16 mouse cellular contexts compared by ENCODE assay signal in the genomic region with DNA sequence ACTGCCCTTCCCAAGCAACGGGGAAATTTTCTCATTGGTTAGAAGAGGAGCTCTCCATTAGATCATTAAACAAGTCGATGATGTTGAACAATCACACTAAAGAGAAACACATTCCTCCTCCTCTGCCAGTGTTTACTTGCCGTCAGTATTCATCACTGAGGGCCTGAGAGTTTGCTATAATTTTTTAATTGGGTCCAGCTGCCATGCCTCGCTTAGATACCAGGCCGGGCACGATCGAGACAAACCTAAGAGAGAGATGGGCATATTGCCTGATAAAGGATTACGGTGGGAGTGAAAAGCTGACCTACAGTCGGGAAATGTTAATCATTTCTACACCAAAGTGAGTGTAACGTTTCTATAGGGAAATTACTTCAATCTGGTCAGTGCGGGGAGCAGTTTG.
DNase-seq lines count a peak whose midpoint lies in the region; ATAC-seq and TF ChIP-seq lines count a peak whose summit lies in the region.
"Had no signal": no experiment of that assay in that cellular context is flagged by ENCODE, and none has a peak within 500 bp of the region (broad histone marks: within the 10 kb centered on the region; RNA-seq: fewer than 3 reads in every experiment).

No protein-coding gene starts in this region.

- DNase-seq in forebrain, postnatal 0 days: no peak
- DNase-seq in forebrain, embryonic 11.5 days (ENCODE audit: low spot score): no peak
- DNase-seq in midbrain, postnatal 0 days (ENCODE audit: low spot score): no peak
- DNase-seq in yolk sac, embryonic 10.5 days (ENCODE audit: low spot score): no peak
- DNase-seq: adrenal gland, postnatal 25 days; B cell, adult 2 months; cerebellum, postnatal 10 days; gastrocnemius, postnatal 14 days; layer of hippocampus, postnatal 36 days; right cerebral cortex, adult 18-20 months had no signal

- WGBS in forebrain, postnatal 0 days: 39% methylated on average over 11 of the region's 11 CpGs
- 70% methylated on average over 11 of the region's 11 CpGs for WGBS in forebrain, embryonic 11.5 days
- 72% methylated on average over 11 of the region's 11 CpGs for WGBS in midbrain, embryonic 13.5 days
- 63% methylated on average over 11 of the region's 11 CpGs for WGBS in midbrain, postnatal 0 days
- 24% methylated on average over 11 of the region's 11 CpGs for WGBS in embryonic facial prominence, embryonic 15.5 days
- WGBS in neural tube, embryonic 12.5 days: 42% methylated on average over 11 of the region's 11 CpGs

- peak overlapping the region; percentile 21; the same call in 1 of the 2 replicates for H3K4me2 ChIP-seq in forebrain, postnatal 0 days (ENCODE audit: low read depth)
- no peak overlapping the region for H3K4me2 ChIP-seq in forebrain, embryonic 11.5 days (ENCODE audit: low read depth, low read length, severe bottlenecking)
- H3K4me2 ChIP-seq in midbrain, embryonic 13.5 days (replicated peaks): peak overlapping the region; percentile 22; the same call in 1 of the 2 replicates
- H3K4me2 ChIP-seq in midbrain, postnatal 0 days (ENCODE audit: low read depth, low read length, poor library complexity, severe bottlenecking): no peak overlapping the region
- peak overlapping the region; percentile 40 for H3K4me2 ChIP-seq in embryonic facial prominence, embryonic 15.5 days (replicated peaks)
- H3K4me2 ChIP-seq in neural tube, embryonic 12.5 days (replicated peaks): peak overlapping the region; percentile 41
- H3K4me2 ChIP-seq: lung, embryonic 15.5 days had no signal

- ATAC-seq in forebrain, postnatal 0 days: no peak
- no peak for ATAC-seq in forebrain, embryonic 11.5 days (replicated peaks; ENCODE audit: low FRiP score)
- no peak for ATAC-seq in midbrain, embryonic 13.5 days
- ATAC-seq in midbrain, postnatal 0 days (ENCODE audit: low FRiP score): no peak
- no peak for ATAC-seq in embryonic facial prominence, embryonic 15.5 days (ENCODE audit: insufficient number of reproducible peaks, low FRiP score, low TSS enrichment, low read depth)
- ATAC-seq in neural tube, embryonic 12.5 days (ENCODE audit: low FRiP score, low read depth): peak; percentile 22; the same call in 1 of the 2 replicates
- ATAC-seq in megakaryocyte, adult 5-6 weeks (ENCODE audit: poor library complexity, severe bottlenecking): no peak

- H3K4me1 ChIP-seq in forebrain, postnatal 0 days (ENCODE audit: insufficient read depth): no peaks in the 10 kb centered on the region
- peaks cover 4% of the 10 kb centered on the region; the same call in 1 of the 2 replicates for H3K4me1 ChIP-seq in forebrain, embryonic 11.5 days (replicated peaks; ENCODE audit: control insufficient read depth, insufficient read depth, low read length)
- peaks cover 15% of the 10 kb centered on the region; the same call in 1 of the 2 replicates for H3K4me1 ChIP-seq in midbrain, embryonic 13.5 days (replicated peaks)
- no peaks in the 10 kb centered on the region for H3K4me1 ChIP-seq in midbrain, postnatal 0 days (ENCODE audit: insufficient read depth, low read length)
- peaks cover 30% of the 10 kb centered on the region for H3K4me1 ChIP-seq in embryonic facial prominence, embryonic 15.5 days
- H3K4me1 ChIP-seq in neural tube, embryonic 12.5 days: peaks cover under 1% of the 10 kb centered on the region; the same call in 1 of the 2 replicates
- H3K4me1 ChIP-seq: heart, embryonic 10.5 days; lung, embryonic 15.5 days had no signal

- H3K27ac ChIP-seq in forebrain, postnatal 0 days (ENCODE audit: low read depth, low read length): no peak overlapping the region
- H3K27ac ChIP-seq in forebrain, embryonic 11.5 days (ENCODE audit: low read depth, low read length): no peak overlapping the region
- H3K27ac ChIP-seq in midbrain, embryonic 13.5 days: peak overlapping the region; percentile 51; the same call in 1 of the 2 replicates
- no peak overlapping the region for H3K27ac ChIP-seq in midbrain, postnatal 0 days (ENCODE audit: low read depth, low read length)
- H3K27ac ChIP-seq in embryonic facial prominence, embryonic 15.5 days (replicated peaks): no peak overlapping the region
- no peak overlapping the region for H3K27ac ChIP-seq in neural tube, embryonic 12.5 days
- H3K27ac ChIP-seq: heart, embryonic 10.5 days; lung, embryonic 15.5 days had no signal

- H3K9ac ChIP-seq in forebrain, postnatal 0 days: no peak overlapping the region
- no peak overlapping the region for H3K9ac ChIP-seq in forebrain, embryonic 11.5 days (ENCODE audit: low read length)
- H3K9ac ChIP-seq in midbrain, embryonic 13.5 days (replicated peaks): no peak overlapping the region; the same call in 1 of the 2 replicates
- no peak overlapping the region for H3K9ac ChIP-seq in midbrain, postnatal 0 days (replicated peaks; ENCODE audit: low read length, poor library complexity, severe bottlenecking)
- H3K9ac ChIP-seq in embryonic facial prominence, embryonic 15.5 days: no peak overlapping the region
- no peak overlapping the region for H3K9ac ChIP-seq in neural tube, embryonic 12.5 days
- H3K9ac ChIP-seq: lung, embryonic 15.5 days had no signal

- H3K4me3 ChIP-seq in forebrain, postnatal 0 days (ENCODE audit: low read depth, low read length): no peak overlapping the region
- no peak overlapping the region for H3K4me3 ChIP-seq in forebrain, embryonic 11.5 days (ENCODE audit: low read depth, low read length)
- no peak overlapping the region for H3K4me3 ChIP-seq in midbrain, embryonic 13.5 days (replicated peaks)
- no peak overlapping the region for H3K4me3 ChIP-seq in midbrain, postnatal 0 days (ENCODE audit: low read depth, low read length)
- peak overlapping the region; percentile 27 for H3K4me3 ChIP-seq in embryonic facial prominence, embryonic 15.5 days (replicated peaks)
- H3K4me3 ChIP-seq in neural tube, embryonic 12.5 days: no peak overlapping the region
- H3K4me3 ChIP-seq: heart, embryonic 10.5 days; lung, embryonic 15.5 days had no signal

- no peaks in the 10 kb centered on the region for H3K9me3 ChIP-seq in forebrain, postnatal 0 days (ENCODE audit: low read length)
- H3K9me3 ChIP-seq in forebrain, embryonic 11.5 days (ENCODE audit: control insufficient read depth, low read length): no peaks in the 10 kb centered on the region
- no peaks in the 10 kb centered on the region for H3K9me3 ChIP-seq in midbrain, embryonic 13.5 days
- H3K9me3 ChIP-seq in midbrain, postnatal 0 days (ENCODE audit: low read length): no peaks in the 10 kb centered on the region
- no peaks in the 10 kb centered on the region for H3K9me3 ChIP-seq in embryonic facial prominence, embryonic 15.5 days (replicated peaks)
- H3K9me3 ChIP-seq in neural tube, embryonic 12.5 days: no peaks in the 10 kb centered on the region
- H3K9me3 ChIP-seq: heart, embryonic 10.5 days; lung, embryonic 15.5 days had no signal

- no peak for TF ChIP-seq CTCF in forebrain, postnatal 0 days (IDR thresholded peaks at IDR 0.05; ENCODE audit: low read depth)
- no peak for TF ChIP-seq CTCF in midbrain, postnatal 0 days (IDR thresholded peaks at IDR 0.05)

- no peaks in the 10 kb centered on the region for H3K36me3 ChIP-seq in forebrain, postnatal 0 days (ENCODE audit: insufficient read depth)
- H3K36me3 ChIP-seq in forebrain, embryonic 11.5 days (ENCODE audit: control insufficient read depth, insufficient read depth, low read length): no peaks in the 10 kb centered on the region
- H3K36me3 ChIP-seq in midbrain, embryonic 13.5 days: no peaks in the 10 kb centered on the region
- H3K36me3 ChIP-seq in midbrain, postnatal 0 days (ENCODE audit: insufficient read depth, low read length): no peaks in the 10 kb centered on the region
- no peaks in the 10 kb centered on the region for H3K36me3 ChIP-seq in embryonic facial prominence, embryonic 15.5 days
- H3K36me3 ChIP-seq in neural tube, embryonic 12.5 days: no peaks in the 10 kb centered on the region
- H3K36me3 ChIP-seq: heart, embryonic 10.5 days; lung, embryonic 15.5 days had no signal

- no peaks in the 10 kb centered on the region for H3K27me3 ChIP-seq in forebrain, postnatal 0 days (ENCODE audit: insufficient read depth, low read length)
- H3K27me3 ChIP-seq in forebrain, embryonic 11.5 days (ENCODE audit: control insufficient read depth, insufficient read depth, low read length): no peaks in the 10 kb centered on the region
- peaks cover 2% of the 10 kb centered on the region; the same call in 1 of the 2 replicates for H3K27me3 ChIP-seq in midbrain, embryonic 13.5 days
- no peaks in the 10 kb centered on the region for H3K27me3 ChIP-seq in midbrain, postnatal 0 days (ENCODE audit: insufficient read depth, low read length)
- no peaks in the 10 kb centered on the region; the same call in 1 of the 2 replicates for H3K27me3 ChIP-seq in embryonic facial prominence, embryonic 15.5 days
- 0 out of 2 replicates have a peak, but pooled peaks cover 3% of the 10 kb centered on the region for H3K27me3 ChIP-seq in neural tube, embryonic 12.5 days (replicated peaks)
- H3K27me3 ChIP-seq: lung, embryonic 15.5 days had no signal

Comparison
In these comparisons a context has a peak if more than half of its experiments do, and no peak if none do; other contexts are left out.
1. H3K4me2 ChIP-seq: peak in forebrain, postnatal 0 days (single experiment), midbrain, embryonic 13.5 days (single experiment), embryonic facial prominence, embryonic 15.5 days (single experiment) and neural tube, embryonic 12.5 days (single experiment); none in forebrain, embryonic 11.5 days (single experiment) and midbrain, postnatal 0 days (single experiment).